In genomic region chr12:32828137-32828760, GRCm38 (mm10) we compare ENCODE assay signal across 16 mouse cellular contexts. TPM values are rescaled to one million over a fixed set of nuclear protein-coding genes. Genes with fewer than 3 reads are reported as not detected.
DNase-seq lines count a peak whose midpoint lies in the region; ATAC-seq and TF ChIP-seq lines count a peak whose summit lies in the region.
"Had no signal": no experiment of that assay in that cellular context is flagged by ENCODE, and none has a peak within 500 bp of the region (broad histone marks: within the 10 kb centered on the region; RNA-seq: fewer than 3 reads in every experiment).

No protein-coding gene starts in this region.

- peaks cover 5% of the 10 kb centered on the region; the same call in 1 of the 2 replicates for H3K36me3 ChIP-seq in midbrain, embryonic 11.5 days (ENCODE audit: control insufficient read depth, insufficient read depth, low read length)
- H3K36me3 ChIP-seq in midbrain, embryonic 10.5 days = peaks cover 64% of the 10 kb centered on the region

- intact Hi-C loops in gastrocnemius, adult 2 months (cut with DNase I) = loop anchor here (2.0 kb wide), 1 partner anchor 189 kb away; no protein-coding TSS in a partner anchor

- H3K9ac ChIP-seq in midbrain, embryonic 11.5 days (ENCODE audit: low read length) = 0 out of 2 replicates have a peak overlapping the region, but pooled peaks have one; percentile 4

- ATAC-seq in midbrain, embryonic 11.5 days (ENCODE audit: low FRiP score) = no peak
- peak; percentile 61 for ATAC-seq in neutrophil, adult 5-6 weeks (ENCODE audit: extremely low read depth, insufficient number of reproducible peaks, low FRiP score, poor library complexity, severe bottlenecking)
- ATAC-seq in monocyte, adult 5-6 weeks (replicated peaks; ENCODE audit: insufficient number of reproducible peaks, low FRiP score, low TSS enrichment, poor library complexity, severe bottlenecking) = no peak
- ATAC-seq: intestine, postnatal 0 days had no signal

- TF ChIP-seq CTCF in gastrocnemius, adult 2 months (IDR thresholded peaks at IDR 0.05) = no peak
- TF ChIP-seq CTCF in bone marrow, adult 2 months (IDR thresholded peaks at IDR 0.05; ENCODE audit: control insufficient read depth, insufficient read depth, low read length) = no peak

- TF ChIP-seq POLR2A in bone marrow, adult 2 months (IDR thresholded peaks at IDR 0.05; ENCODE audit: borderline replicate concordance, control insufficient read depth, low read depth, low read length) = no peak

- no peak overlapping the region for H3K4me2 ChIP-seq in midbrain, embryonic 11.5 days
- H3K4me2 ChIP-seq: heart, embryonic 11.5 days had no signal

- no peaks in the 10 kb centered on the region for H3K9me3 ChIP-seq in midbrain, embryonic 11.5 days (ENCODE audit: control insufficient read depth, low read length)
- H3K9me3 ChIP-seq in midbrain, embryonic 10.5 days (replicated peaks) = no peaks in the 10 kb centered on the region

- peaks cover 5% of the 10 kb centered on the region for H3K4me1 ChIP-seq in midbrain, embryonic 11.5 days (ENCODE audit: control insufficient read depth, insufficient read depth, low read length)
- H3K4me1 ChIP-seq in midbrain, embryonic 10.5 days = peaks cover 8% of the 10 kb centered on the region
- no peaks in the 10 kb centered on the region; the same call in 1 of the 2 replicates for H3K4me1 ChIP-seq in bone marrow, adult 2 months (ENCODE audit: control insufficient read depth, insufficient read depth, low read length)

- no peaks in the 10 kb centered on the region for H3K27me3 ChIP-seq in midbrain, embryonic 11.5 days (ENCODE audit: control insufficient read depth, insufficient read depth, low read length)
- no peaks in the 10 kb centered on the region for H3K27me3 ChIP-seq in midbrain, embryonic 10.5 days (ENCODE audit: low read depth, poor library complexity, severe bottlenecking)

- 77% methylated on average over 8 of the region's 8 CpGs for WGBS in midbrain, embryonic 11.5 days
- 78% methylated on average over 8 of the region's 8 CpGs for WGBS in midbrain, embryonic 10.5 days
- 17% methylated on average over 8 of the region's 8 CpGs for WGBS in bone marrow, adult 2 months

- no peak for DNase-seq in gastrocnemius, adult 2 months
- DNase-seq in gastrocnemius, postnatal 4 days (ENCODE audit: low spot score in 2 of 2) = no peak
- DNase-seq in midbrain, embryonic 11.5 days (ENCODE audit: low spot score, missing footprints) = peak; percentile 44
- DNase-seq in midbrain, embryonic 10.5 days (ENCODE audit: low spot score) = no peak
- DNase-seq: adrenal gland, adult 2 months; heart, postnatal 4 days; kidney, postnatal 36 days; lung, adult 18-20 months; thymus, postnatal 25 days had no signal

- H3K4me3 ChIP-seq in gastrocnemius, adult 2 months = peak overlapping the region; percentile 24
- no peak overlapping the region for H3K4me3 ChIP-seq in midbrain, embryonic 11.5 days (ENCODE audit: low read depth, low read length)
- no peak overlapping the region for H3K4me3 ChIP-seq in midbrain, embryonic 10.5 days
- no peak overlapping the region for H3K4me3 ChIP-seq in bone marrow, adult 2 months (replicated peaks; ENCODE audit: control insufficient read depth, low read depth, low read length)
- H3K4me3 ChIP-seq: erythroblast, embryonic 14.5 days; myocyte had no signal

- H3K27ac ChIP-seq in gastrocnemius, adult 2 months = peak overlapping the region; percentile 79
- H3K27ac ChIP-seq in midbrain, embryonic 11.5 days (ENCODE audit: low read depth, low read length) = no peak overlapping the region
- no peak overlapping the region for H3K27ac ChIP-seq in midbrain, embryonic 10.5 days (replicated peaks)
- 0 out of 2 replicates have a peak overlapping the region, but pooled peaks have one; percentile 1 for H3K27ac ChIP-seq in bone marrow, adult 2 months (ENCODE audit: control insufficient read depth, insufficient read depth, low read depth, low read length, poor library complexity)

RNA-seq across cellular contexts. Expression of gene Nampt, which starts 8.9 kb away (rescaled TPM):
- 10 to 100 TPM; 90.3 to 94.4 TPM for total RNA-seq in gastrocnemius, adult 2 months (2021)
- total RNA-seq in gastrocnemius, postnatal 4 days (2021) = 10 to 100 TPM; 25.6 to 28.0 TPM
- 43.4 and 44.3 TPM in 2 replicates for polyA plus RNA-seq in midbrain, embryonic 11.5 days (2014; fragmentation: Nextera tagmentation; extraction: Ambion mirVana)
- polyA plus RNA-seq in midbrain, embryonic 10.5 days (2016; fragmentation: Nextera tagmentation; extraction: Ambion mirVana) = 36.0 and 40.9 TPM in 2 replicates
- 7.6 and 22.4 TPM in 2 replicates for polyA plus RNA-seq in bone marrow, adult 2 months (2011; ENCODE audit: insufficient read depth, insufficient read length, low replicate concordance, missing spikeins)
- total RNA-seq in neutrophil, adult 5-6 weeks (2017) = 58.8 and 66.9 TPM in 2 replicates
- total RNA-seq in monocyte, adult 5-6 weeks (2017) = 32.6 to 76.0 TPM (median 65.6 TPM) in 3 replicates

Comparison
In these comparisons a context has a peak if more than half of its experiments do, and no peak if none do; other contexts are left out.
1. H3K27ac ChIP-seq: peak in gastrocnemius, adult 2 months (single experiment) and bone marrow, adult 2 months (single experiment); none in midbrain, embryonic 11.5 days (single experiment) and midbrain, embryonic 10.5 days (single experiment).